Mouse (Mus musculus) spleen, adult 18-20 months (tissue): ENCODE data around the gene Zfp646.

Experiments used
- DNase-seq, 2 experiments: peaks; one replicate each; pipeline ENCODE4 v3.0.0; 2022; ENCODE audit warnings: mixed read lengths in 2 of 2

The Zfp646 gene

DNA sequence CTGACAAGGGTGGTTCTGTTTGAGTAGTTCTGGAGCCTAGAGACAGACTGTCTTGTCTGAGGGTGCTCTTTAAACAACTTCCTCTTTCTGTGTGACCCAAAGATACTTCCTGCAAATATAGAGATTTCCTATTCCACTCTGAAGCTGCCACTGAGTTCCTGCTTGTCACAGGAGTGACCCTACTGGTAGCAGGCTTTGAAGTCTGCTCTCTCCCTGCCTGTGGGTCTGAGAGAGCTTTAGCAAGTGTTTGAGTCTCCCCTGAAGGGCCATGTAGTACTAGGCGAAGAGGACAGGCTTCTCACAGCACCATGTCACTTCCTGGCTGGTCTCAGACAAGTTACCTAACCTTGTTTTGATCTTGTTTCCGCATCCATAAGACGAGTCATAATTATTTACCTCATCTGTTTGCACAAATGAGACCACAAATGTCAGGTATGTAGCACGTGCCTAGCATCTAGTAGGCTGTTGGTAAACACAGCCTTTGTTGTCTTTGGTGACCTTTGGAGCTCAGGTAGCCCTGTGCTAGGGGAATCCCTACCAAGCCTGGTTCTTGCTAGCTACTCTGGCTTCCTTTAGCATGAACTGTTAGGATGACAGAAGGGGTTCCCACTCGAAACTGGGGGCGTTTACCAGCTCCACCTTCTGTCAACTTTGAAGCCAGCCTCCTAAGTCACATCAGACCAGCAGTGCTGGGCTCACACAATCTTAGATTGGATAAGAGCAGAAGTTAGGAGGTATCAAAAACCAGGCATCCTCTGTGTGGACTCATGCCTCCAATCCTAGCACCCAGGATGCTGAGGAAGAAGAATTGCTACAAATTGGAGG lies 46.6 kb downstream of the Zfp646 start:
- DNase-seq, result peak in 1 of 2 experiments; percentile 39

DNA sequence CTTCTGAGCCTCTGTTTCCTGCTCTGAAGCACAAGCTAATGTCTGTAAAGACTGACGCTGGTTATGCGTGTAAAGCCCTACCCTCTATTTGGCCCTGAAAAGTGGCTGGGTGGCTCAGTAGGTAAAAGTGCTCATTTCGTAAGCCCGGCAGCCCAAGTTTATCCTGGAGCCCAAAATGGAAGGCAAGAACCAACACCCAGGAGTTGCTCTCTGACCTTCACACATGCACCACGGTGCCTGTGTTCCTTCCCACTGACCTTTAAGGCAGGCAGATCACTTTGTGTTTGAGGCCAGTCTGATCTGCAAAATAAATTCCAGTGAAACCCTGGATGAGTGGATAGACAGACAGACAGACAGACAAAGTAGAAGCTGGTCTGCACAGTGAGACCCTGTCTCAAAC lies 47.7 kb downstream of the Zfp646 start:
- DNase-seq, result no peak

DNA sequence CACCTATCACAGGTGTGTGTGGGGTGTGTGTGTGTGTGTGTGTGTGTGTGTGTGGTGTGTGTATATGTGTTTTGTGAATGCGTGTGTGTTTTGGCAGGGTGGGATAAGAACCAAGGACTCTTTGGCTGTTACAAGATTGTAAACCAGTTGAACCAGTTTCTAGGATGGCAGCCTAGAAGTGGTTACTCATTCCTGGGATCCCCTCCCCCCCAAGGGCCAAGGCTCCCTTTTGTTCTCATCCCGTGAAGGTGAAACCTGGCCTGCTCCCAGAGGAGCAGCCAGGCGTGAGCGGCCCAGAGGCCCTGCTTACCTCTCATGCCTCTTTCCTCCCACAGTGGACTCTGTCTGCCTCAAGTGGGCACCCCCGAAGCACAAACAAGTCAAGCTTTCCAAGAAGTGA lies 49.2 kb downstream of the Zfp646 start:
- DNase-seq, result no peak

DNA sequence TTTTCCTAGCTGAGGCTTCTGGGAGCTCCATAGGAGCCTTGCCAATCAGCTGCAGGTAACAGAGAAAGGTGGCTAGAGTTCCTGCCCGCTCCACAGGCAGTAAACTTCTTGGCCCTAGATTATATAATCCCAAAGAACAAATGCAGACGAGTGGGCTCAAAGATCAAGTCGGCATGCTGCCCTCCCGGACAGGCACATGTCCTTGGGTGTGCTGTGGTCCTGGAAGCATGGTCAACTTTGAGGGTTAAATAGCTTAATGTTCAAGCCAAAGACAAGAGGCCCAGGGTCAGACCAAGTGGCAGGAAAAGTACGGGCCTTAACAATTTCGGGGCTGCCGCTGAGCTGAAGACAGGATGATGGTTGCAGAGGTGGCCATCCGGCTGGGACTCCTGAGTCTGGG lies 50.0 kb downstream of the Zfp646 start:
- no peak for DNase-seq

DNA sequence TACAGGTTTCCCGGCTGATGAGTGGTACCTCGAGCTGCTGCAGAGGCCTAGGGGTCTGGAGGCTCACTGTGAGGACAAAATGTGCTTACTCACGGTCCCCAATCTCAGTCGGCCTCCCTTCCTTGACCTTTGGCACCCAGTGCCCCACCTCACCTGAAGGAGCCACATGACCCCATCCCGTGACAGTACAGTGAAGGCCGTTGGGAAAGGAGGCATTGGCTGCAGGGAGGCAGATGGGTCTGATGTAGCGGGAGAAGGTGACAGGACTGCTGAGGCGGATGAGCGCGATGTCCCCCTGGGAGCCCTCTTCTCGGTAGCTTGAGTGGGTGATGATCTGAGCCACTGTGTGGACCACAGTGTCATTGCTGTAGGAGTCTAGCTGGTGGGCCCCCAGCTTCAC lies 50.8 kb downstream of the Zfp646 start:
- no peak for DNase-seq

DNA sequence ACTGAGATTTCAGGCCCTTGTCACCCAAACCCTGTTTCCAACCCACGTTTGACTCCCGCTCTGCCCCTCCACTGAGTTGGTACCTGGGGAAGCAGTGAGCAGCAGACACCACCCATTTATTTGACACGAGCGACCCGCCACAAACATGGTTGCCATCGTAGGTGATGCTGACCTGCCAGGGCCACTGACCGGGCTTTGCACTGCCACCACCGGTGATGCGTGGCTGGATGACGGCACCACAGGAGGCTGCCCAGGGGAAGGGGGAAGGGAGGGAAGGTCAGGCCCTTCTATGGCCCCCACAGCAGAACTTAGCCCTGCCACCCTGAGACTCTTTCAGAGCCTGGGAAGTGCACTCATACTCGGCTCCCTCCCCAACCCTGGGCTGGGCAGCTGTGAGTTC lies 51.7 kb downstream of the Zfp646 start:
- no peak for DNase-seq

DNA sequence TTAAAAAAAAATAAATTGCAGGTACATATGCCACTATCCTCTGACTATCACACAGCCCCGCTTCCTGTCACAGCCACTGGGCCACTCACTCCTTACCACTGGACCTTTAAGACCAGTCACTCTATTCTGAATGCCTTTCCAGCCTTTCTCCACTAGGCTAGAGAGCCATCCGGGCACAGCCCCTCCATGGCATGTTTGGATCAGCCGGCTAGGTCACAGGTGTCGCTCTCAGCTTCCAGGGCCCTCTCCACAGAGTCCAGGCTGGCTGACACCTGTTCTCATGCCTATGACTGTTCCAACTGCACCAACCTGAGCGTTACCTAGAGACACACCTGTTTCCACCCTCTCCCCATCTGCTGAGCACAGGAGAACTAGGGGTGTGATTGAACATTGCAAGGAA lies 52.6 kb downstream of the Zfp646 start:
- DNase-seq, result no peak

DNA sequence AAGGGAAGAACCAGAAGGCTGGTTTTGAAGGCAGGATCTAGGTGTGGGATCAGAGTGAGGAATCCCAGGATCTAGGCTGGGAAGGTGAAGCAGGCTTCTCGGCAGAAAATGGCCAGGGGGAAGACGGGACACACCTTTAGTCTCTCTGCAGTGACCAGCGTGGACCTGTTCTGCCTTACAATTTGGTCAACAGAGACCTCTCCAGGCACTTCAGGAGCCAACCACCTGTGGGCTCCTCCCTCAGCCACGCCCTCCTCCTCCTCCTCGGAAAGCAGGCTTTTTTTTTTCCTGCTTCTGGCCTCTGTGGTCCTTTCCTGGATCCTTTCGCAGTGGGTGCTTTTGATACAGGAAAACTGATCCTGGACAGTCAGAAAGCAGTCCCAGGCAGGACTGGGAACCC lies 53.9 kb downstream of the Zfp646 start, which contains the start of gene Prss8:
Gene Prss8, minus strand, starts transcription at position 182 of the 400 bp plus-strand sequence.
- DNase-seq, result no peak

DNA sequence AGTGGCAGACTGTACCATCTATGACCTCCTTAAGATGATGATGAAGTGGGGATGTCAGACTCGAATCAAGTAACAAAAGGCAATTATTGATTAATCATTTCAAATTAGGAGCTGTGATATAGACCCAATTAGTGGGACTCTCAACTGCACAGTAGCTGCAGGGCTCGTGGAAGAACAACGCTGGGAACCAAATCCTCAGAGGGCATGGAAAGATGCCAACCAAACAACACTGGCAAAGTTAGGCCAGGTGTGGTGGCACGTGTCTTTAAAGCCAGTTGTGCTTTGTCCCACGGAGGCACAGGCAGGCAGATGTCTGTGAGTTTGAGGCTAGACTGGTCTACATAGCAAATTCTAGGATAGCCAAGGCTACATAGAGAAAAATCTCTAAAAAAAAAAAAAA lies 54.6 kb downstream of the Zfp646 start:
- no peak for DNase-seq

DNA sequence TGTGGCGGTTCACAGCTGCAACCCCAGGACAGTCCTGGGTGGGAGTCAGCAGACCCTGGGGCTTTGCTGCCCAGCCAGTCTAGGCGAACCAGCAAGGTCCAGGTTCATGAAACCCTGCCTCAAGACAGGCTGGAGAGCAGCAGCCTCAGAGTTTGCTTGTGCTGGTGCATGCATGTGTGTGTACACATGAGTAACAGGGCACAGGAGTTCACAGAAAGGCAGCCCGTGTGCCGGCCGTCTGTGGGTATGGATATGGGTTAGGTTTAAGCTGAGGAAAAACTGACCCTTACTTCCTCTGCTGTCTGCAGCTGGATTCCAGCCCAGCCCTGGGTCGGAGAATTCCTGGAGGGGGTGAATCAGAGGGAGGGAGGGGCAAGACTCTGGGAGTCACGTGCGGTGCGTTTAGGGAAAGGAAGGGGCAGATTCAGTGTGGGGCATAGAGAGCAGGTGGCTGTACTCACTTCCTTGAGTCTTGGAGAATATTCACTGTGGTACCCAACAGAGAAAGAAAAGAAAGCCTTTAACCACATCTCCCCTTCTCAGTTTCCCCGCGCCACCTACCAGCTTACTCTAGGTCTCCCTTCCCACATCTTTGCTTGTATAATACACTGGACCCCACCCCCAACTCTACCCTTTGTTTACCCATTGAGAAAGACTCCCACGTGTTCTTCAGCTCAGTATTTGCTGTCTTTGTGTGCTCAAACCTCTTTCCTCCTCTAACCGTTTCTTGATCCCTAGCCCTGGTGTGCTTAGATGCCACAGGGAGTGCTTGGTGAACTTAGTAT lies 55.5 kb downstream of the Zfp646 start:
- no peak for DNase-seq

DNA sequence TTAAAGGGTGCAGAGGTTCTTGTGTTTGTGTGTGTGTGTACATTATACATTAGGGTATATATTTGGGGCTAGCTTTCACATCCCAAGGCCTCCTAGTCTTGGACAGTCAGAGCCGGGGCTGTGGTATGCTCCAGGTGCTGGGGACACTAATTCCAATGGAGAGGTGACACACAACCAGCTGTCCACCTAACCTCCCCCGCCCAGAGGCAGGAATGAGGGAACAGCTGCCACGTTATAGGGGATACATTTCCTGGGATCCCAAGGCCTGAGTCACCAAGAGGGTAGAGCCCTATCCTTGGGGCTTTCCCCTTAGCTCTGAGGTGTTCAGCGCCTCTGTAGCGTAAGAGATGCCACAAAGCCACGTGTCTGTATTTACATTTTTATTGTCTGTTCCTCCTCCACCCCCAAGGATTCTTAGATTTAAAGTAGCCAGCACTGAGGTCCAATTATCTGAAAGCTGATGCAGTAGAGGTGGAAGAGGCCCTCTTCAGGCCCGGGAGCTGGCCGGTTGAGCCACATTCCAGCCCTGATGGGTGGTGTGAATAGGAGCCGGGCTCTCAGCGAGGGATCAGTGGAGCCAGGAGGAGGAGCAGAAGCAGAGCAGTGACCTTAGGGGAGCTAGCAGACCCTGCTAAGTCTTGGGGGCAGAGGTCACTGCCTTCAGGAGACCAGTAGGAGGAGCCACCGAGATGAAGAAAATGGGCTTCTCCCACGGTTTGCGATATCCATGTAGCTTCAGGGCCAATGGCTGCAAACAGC lies 56.4 kb downstream of the Zfp646 start:
- no peak for DNase-seq

DNA sequence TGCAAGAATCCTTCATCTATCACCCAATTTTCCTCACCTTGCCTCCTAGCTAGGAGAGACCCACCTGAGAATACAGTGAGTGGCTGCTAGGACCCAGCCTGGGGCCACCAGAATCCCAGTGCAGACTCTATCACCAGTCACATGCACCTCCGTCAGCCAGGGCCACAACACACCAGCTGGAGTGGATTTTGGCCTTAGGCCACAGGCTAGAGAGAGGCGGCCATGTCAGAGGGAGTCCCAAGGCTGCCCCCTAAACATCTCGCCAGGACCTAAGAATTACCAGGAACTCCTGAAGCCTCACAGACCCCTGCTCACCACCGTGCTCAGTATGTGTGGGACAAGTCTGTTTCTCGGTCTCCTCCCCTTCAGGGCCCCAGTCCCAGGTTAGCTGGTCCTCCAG lies 58.1 kb downstream of the Zfp646 start:
- no peak for DNase-seq

DNA sequence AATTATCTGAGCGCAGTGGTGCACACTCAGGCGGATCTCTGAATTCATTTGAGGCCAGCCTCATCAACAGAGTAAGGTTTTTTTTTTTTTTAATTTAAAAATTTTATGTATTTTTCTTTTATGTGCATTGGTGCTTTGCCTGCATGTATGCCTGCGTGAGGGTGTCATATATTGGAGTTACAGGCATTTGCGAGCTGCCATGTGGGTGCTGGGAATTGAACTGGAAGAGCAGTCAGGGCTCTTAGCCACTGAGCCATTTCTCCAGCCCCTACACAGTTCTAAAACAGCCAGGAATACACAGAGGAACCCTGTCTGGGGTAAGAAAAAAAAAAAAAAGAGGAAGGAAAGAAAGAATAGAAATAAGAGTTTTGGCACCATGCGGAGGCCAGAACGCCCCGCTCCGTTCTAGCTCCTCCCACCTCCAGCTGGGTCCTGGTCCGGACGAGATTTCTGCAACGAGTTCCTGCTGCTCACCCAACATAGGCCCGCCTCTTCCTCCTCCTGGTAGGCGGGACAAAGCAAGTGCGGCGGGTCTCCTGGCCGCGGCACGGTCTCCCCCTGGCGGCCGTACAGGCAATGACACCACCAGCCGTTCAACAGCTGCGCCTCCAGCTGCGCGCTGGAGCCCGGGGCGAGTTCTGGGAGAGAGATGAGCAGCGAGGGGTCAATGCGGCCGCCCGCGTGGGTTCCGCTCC lies 59.2 kb downstream of the Zfp646 start:
- DNase-seq, result peak; percentile 91 to 94
